Mouse (Mus musculus) liver, embryonic 14.5 days (tissue): ENCODE data around the gene Nat8f5.

Experiments
- CTCF ChIP-seq: IDR thresholded peaks from 2 replicates; pipeline ENCODE4 v1.5.1; 2016; ENCODE audit warnings: antibody characterized with exemption, low read depth, control low read depth
- EP300 ChIP-seq: IDR thresholded peaks from 2 replicates; pipeline ENCODE4 v1.6.1; 2016; ENCODE audit warnings: antibody characterized with exemption, low read depth

- TF ChIP-seq CTCF (no peak), EP300 (no peak)
Observed at GRCm38 (mm10) chr6:85853481-85853880, 32.7 kb upstream of the Nat8f5 start.
